Mouse (Mus musculus): Measurements from ENCODE around the gene Slc40a1.

GRCm38 (mm10) chr1:45891986-45892385, 34.3 kb downstream of the Slc40a1 start:
- TF ChIP-seq GATA1 (IDR thresholded peaks at IDR 0.05; ENCODE audit: low read depth, low read length) (no peak), EP300 (IDR thresholded peaks at IDR 0.05; ENCODE audit: low read depth in 1 of 2, low read length in 2 of 2) (no peak), POLR2A (IDR thresholded peaks at IDR 0.05; ENCODE audit: control insufficient read depth in 1 of 2, insufficient read depth in 1 of 2, low read depth in 1 of 2, low read length in 2 of 2, poor library complexity in 1 of 2) (no peak), MAZ (IDR thresholded peaks at IDR 0.05; ENCODE audit: low read depth, low read length) (no peak), ETS1 (IDR thresholded peaks at IDR 0.05; ENCODE audit: low read depth, low read length) (no peak), SMC3 (IDR thresholded peaks at IDR 0.05; ENCODE audit: low read depth, low read length) (no peak), TAL1 (IDR thresholded peaks at IDR 0.05; ENCODE audit: low read length) (no peak), USF2 (IDR thresholded peaks at IDR 0.05; ENCODE audit: borderline replicate concordance in 1 of 2, insufficient read depth in 1 of 2, low read depth in 1 of 2, low read length in 2 of 2) (no peak), ZC3H11A (IDR thresholded peaks at IDR 0.05; ENCODE audit: low read depth, low read length) (no peak), CTCF (IDR thresholded peaks at IDR 0.05 in 2 of 3, conservative IDR thresholded peaks at IDR 0.05 in 1 of 3; ENCODE audit: control insufficient read depth in 1 of 3, insufficient read depth in 1 of 3, low read depth in 2 of 3, low read length in 3 of 3, poor library complexity in 1 of 3, severe bottlenecking in 1 of 3) (no peak), E2F4 (IDR thresholded peaks at IDR 0.05; ENCODE audit: borderline replicate concordance, low read depth, low read length) (no peak), MEF2A (IDR thresholded peaks at IDR 0.05; ENCODE audit: extremely low read depth, insufficient replicate concordance, low read depth, low read length, poor library complexity, severe bottlenecking) (no peak), MAX (IDR thresholded peaks at IDR 0.05; ENCODE audit: low read length) (no peak), CHD2 (IDR thresholded peaks at IDR 0.05; ENCODE audit: low read length) (no peak)

Data from MEL (cell line).